Comparison of ENCODE assay signal across 27 mouse cellular contexts in genomic region chr4:17653551-17653950, GRCm38 (mm10).
"Had no signal": no experiment of that assay in that cellular context is flagged by ENCODE, and none has a peak within 500 bp of the region (broad histone marks: within the 10 kb centered on the region; RNA-seq: fewer than 3 reads in every experiment).

No protein-coding gene starts in this region.

- H3K27me3 ChIP-seq: embryonic facial prominence, embryonic 12.5 days; embryonic facial prominence, embryonic 13.5 days; embryonic facial prominence, embryonic 15.5 days; forebrain, embryonic 12.5 days; forebrain, embryonic 13.5 days; forebrain, embryonic 15.5 days had no signal

- DNase-seq: cerebellum, adult 9-10 months; cerebellum, adult 9-11 months; cerebellum, postnatal 10 days; cerebellum, postnatal 14 days; cerebellum, postnatal 25 days; cerebellum, postnatal 36 days; embryo, embryonic 11 days; forebrain, postnatal 0 days; gastrocnemius, adult 2 months; gastrocnemius, postnatal 10 days; gastrocnemius, postnatal 14 days; gastrocnemius, postnatal 25 days; gastrocnemius, postnatal 36 days; heart, adult 11 months; heart, adult 18-20 months; heart, adult 2 months had no signal

- H3K9ac ChIP-seq: embryonic facial prominence, embryonic 12.5 days; embryonic facial prominence, embryonic 13.5 days; embryonic facial prominence, embryonic 15.5 days; forebrain, embryonic 12.5 days; forebrain, embryonic 13.5 days; forebrain, embryonic 15.5 days; forebrain, postnatal 0 days had no signal

- H3K4me2 ChIP-seq: embryonic facial prominence, embryonic 12.5 days; embryonic facial prominence, embryonic 13.5 days; embryonic facial prominence, embryonic 15.5 days; forebrain, embryonic 12.5 days; forebrain, embryonic 13.5 days; forebrain, embryonic 15.5 days had no signal

- H3K36me3 ChIP-seq: embryonic facial prominence, embryonic 10.5 days; embryonic facial prominence, embryonic 12.5 days; embryonic facial prominence, embryonic 13.5 days; embryonic facial prominence, embryonic 15.5 days; forebrain, embryonic 10.5 days; forebrain, embryonic 12.5 days; forebrain, embryonic 15.5 days had no signal

- H3K4me3 ChIP-seq: embryonic facial prominence, embryonic 10.5 days; embryonic facial prominence, embryonic 12.5 days; embryonic facial prominence, embryonic 13.5 days; embryonic facial prominence, embryonic 15.5 days; erythroblast, embryonic 14.5 days; forebrain, embryonic 10.5 days; forebrain, embryonic 12.5 days; forebrain, embryonic 13.5 days; forebrain, embryonic 15.5 days; gastrocnemius, adult 2 months; heart, adult 2 months had no signal

- H3K9me3 ChIP-seq: embryonic facial prominence, embryonic 10.5 days; embryonic facial prominence, embryonic 12.5 days; embryonic facial prominence, embryonic 13.5 days; embryonic facial prominence, embryonic 15.5 days; forebrain, embryonic 10.5 days; forebrain, embryonic 12.5 days; forebrain, embryonic 13.5 days; forebrain, embryonic 15.5 days had no signal

- H3K27ac ChIP-seq: embryonic facial prominence, embryonic 10.5 days; embryonic facial prominence, embryonic 12.5 days; embryonic facial prominence, embryonic 13.5 days; embryonic facial prominence, embryonic 15.5 days; forebrain, embryonic 10.5 days; forebrain, embryonic 12.5 days; forebrain, embryonic 13.5 days; forebrain, embryonic 15.5 days; gastrocnemius, adult 2 months; heart, adult 2 months had no signal

- ATAC-seq: forebrain, embryonic 13.5 days; forebrain, embryonic 14.5 days; forebrain, embryonic 15.5 days; forebrain, embryonic 16.5 days; forebrain, postnatal 0 days had no signal

- H3K4me1 ChIP-seq: embryonic facial prominence, embryonic 10.5 days; embryonic facial prominence, embryonic 12.5 days; embryonic facial prominence, embryonic 13.5 days; embryonic facial prominence, embryonic 15.5 days; forebrain, embryonic 10.5 days; forebrain, embryonic 12.5 days; forebrain, embryonic 13.5 days; forebrain, embryonic 15.5 days had no signal
